24 mouse cellular contexts compared by ENCODE assay signal in genomic region chr11:16080811-16081351, GRCm38 (mm10).
DNase-seq lines count a peak whose midpoint lies in the region; ATAC-seq lines count a peak whose summit lies in the region.
"Had no signal": no experiment of that assay in that cellular context is flagged by ENCODE, and none has a peak within 500 bp of the region (broad histone marks: within the 10 kb centered on the region; RNA-seq: fewer than 3 reads in every experiment).

No protein-coding gene starts in this region.

- H3K4me1 ChIP-seq in forebrain, embryonic 11.5 days (replicated peaks; ENCODE audit: control insufficient read depth, insufficient read depth, low read length), result no peaks in the 10 kb centered on the region
- no peaks in the 10 kb centered on the region for H3K4me1 ChIP-seq in forebrain, embryonic 14.5 days (ENCODE audit: control insufficient read depth, insufficient read depth, low read length)
- no peaks in the 10 kb centered on the region for H3K4me1 ChIP-seq in midbrain, embryonic 11.5 days (ENCODE audit: control insufficient read depth, insufficient read depth, low read length)
- H3K4me1 ChIP-seq in midbrain, embryonic 15.5 days, result no peaks in the 10 kb centered on the region
- H3K4me1 ChIP-seq: forebrain, embryonic 10.5 days; heart, embryonic 10.5 days; heart, embryonic 13.5 days had no signal

- no peak overlapping the region for H3K9ac ChIP-seq in forebrain, embryonic 11.5 days (ENCODE audit: low read length)
- no peak overlapping the region for H3K9ac ChIP-seq in forebrain, embryonic 14.5 days (ENCODE audit: low read length)
- no peak overlapping the region for H3K9ac ChIP-seq in midbrain, embryonic 11.5 days (ENCODE audit: low read length)
- H3K9ac ChIP-seq in midbrain, embryonic 15.5 days, result no peak overlapping the region
- H3K9ac ChIP-seq: heart, embryonic 13.5 days; hindbrain, embryonic 14.5 days had no signal

- 0 out of 2 replicates have a peak, but pooled peaks have one; percentile 46 for ATAC-seq in forebrain, embryonic 11.5 days (replicated peaks; ENCODE audit: low FRiP score)
- no peak for ATAC-seq in forebrain, embryonic 14.5 days
- ATAC-seq in midbrain, embryonic 11.5 days (ENCODE audit: low FRiP score), result peak; percentile 76
- no peak for ATAC-seq in midbrain, embryonic 15.5 days (replicated peaks)
- ATAC-seq: forebrain, embryonic 16.5 days; hindbrain, postnatal 0 days; inflammation-experienced regulatory T-cells, adult 6 months; Patski had no signal

- WGBS in forebrain, embryonic 11.5 days, result 68% methylated on average over 1 of the region's 1 CpGs
- 71% methylated on average over 1 of the region's 1 CpGs for WGBS in forebrain, embryonic 14.5 days
- 50% methylated on average over 1 of the region's 1 CpGs for WGBS in midbrain, embryonic 11.5 days
- 29% methylated on average over 1 of the region's 1 CpGs for WGBS in midbrain, embryonic 15.5 days

- no peak for DNase-seq in forebrain, embryonic 11.5 days (ENCODE audit: low spot score)
- DNase-seq in forebrain, embryonic 14.5 days (ENCODE audit: low spot score), result no peak
- DNase-seq in midbrain, embryonic 11.5 days (ENCODE audit: low spot score, missing footprints), result no peak
- peak; percentile 90 for DNase-seq in Muller cell, postnatal 12 days (ENCODE audit: inconsistent ontology term)
- DNase-seq in telencephalon, adult 2 months (ENCODE audit: low read depth, low spot score), result peak; percentile 9
- no peak for DNase-seq in adrenal gland, postnatal 25 days
- DNase-seq: adrenal gland, postnatal 10 days; cerebellum, adult 18-20 months; cerebellum, adult 9-10 months; cerebellum, postnatal 14 days; gastrocnemius, postnatal 10 days; gastrocnemius, postnatal 36 days; heart, adult 2 months; heart, postnatal 14 days; heart, postnatal 4 days had no signal

- no peaks in the 10 kb centered on the region for H3K36me3 ChIP-seq in forebrain, embryonic 11.5 days (ENCODE audit: control insufficient read depth, insufficient read depth, low read length)
- no peaks in the 10 kb centered on the region for H3K36me3 ChIP-seq in forebrain, embryonic 14.5 days (ENCODE audit: control insufficient read depth, insufficient read depth, low read length)
- H3K36me3 ChIP-seq in midbrain, embryonic 11.5 days (ENCODE audit: control insufficient read depth, insufficient read depth, low read length), result no peaks in the 10 kb centered on the region
- no peaks in the 10 kb centered on the region for H3K36me3 ChIP-seq in midbrain, embryonic 15.5 days (replicated peaks)
- H3K36me3 ChIP-seq: forebrain, embryonic 10.5 days; heart, embryonic 10.5 days; heart, embryonic 13.5 days had no signal

- H3K4me3 ChIP-seq in forebrain, embryonic 11.5 days (ENCODE audit: low read depth, low read length), result no peak overlapping the region
- H3K4me3 ChIP-seq in forebrain, embryonic 14.5 days (ENCODE audit: low read depth, low read length), result no peak overlapping the region
- no peak overlapping the region for H3K4me3 ChIP-seq in midbrain, embryonic 11.5 days (ENCODE audit: low read depth, low read length)
- no peak overlapping the region for H3K4me3 ChIP-seq in midbrain, embryonic 15.5 days
- H3K4me3 ChIP-seq: forebrain, embryonic 10.5 days; heart, adult 2 months; heart, embryonic 10.5 days; heart, embryonic 13.5 days had no signal

- H3K27me3 ChIP-seq in forebrain, embryonic 11.5 days (ENCODE audit: control insufficient read depth, insufficient read depth, low read length), result no peaks in the 10 kb centered on the region
- H3K27me3 ChIP-seq in forebrain, embryonic 14.5 days (replicated peaks; ENCODE audit: control insufficient read depth, insufficient read depth, low read length), result no peaks in the 10 kb centered on the region
- no peaks in the 10 kb centered on the region for H3K27me3 ChIP-seq in midbrain, embryonic 11.5 days (ENCODE audit: control insufficient read depth, insufficient read depth, low read length)
- no peaks in the 10 kb centered on the region for H3K27me3 ChIP-seq in midbrain, embryonic 15.5 days (replicated peaks)
- H3K27me3 ChIP-seq: heart, embryonic 13.5 days; Patski had no signal

- H3K4me2 ChIP-seq in forebrain, embryonic 11.5 days (ENCODE audit: low read depth, low read length, severe bottlenecking), result no peak overlapping the region
- H3K4me2 ChIP-seq in forebrain, embryonic 14.5 days (ENCODE audit: low read length), result no peak overlapping the region
- no peak overlapping the region for H3K4me2 ChIP-seq in midbrain, embryonic 11.5 days
- H3K4me2 ChIP-seq in midbrain, embryonic 15.5 days, result no peak overlapping the region
- H3K4me2 ChIP-seq: heart, embryonic 13.5 days; hindbrain, embryonic 14.5 days had no signal

- H3K9me3 ChIP-seq in forebrain, embryonic 11.5 days (ENCODE audit: control insufficient read depth, low read length), result no peaks in the 10 kb centered on the region
- no peaks in the 10 kb centered on the region for H3K9me3 ChIP-seq in forebrain, embryonic 14.5 days (replicated peaks; ENCODE audit: control insufficient read depth, low read length)
- no peaks in the 10 kb centered on the region for H3K9me3 ChIP-seq in midbrain, embryonic 11.5 days (ENCODE audit: control insufficient read depth, low read length)
- H3K9me3 ChIP-seq in midbrain, embryonic 15.5 days, result no peaks in the 10 kb centered on the region
- H3K9me3 ChIP-seq: forebrain, embryonic 10.5 days; heart, embryonic 10.5 days; heart, embryonic 13.5 days had no signal

- H3K27ac ChIP-seq in forebrain, embryonic 11.5 days (ENCODE audit: low read depth, low read length), result no peak overlapping the region
- no peak overlapping the region for H3K27ac ChIP-seq in forebrain, embryonic 14.5 days (ENCODE audit: low read depth, low read length)
- no peak overlapping the region for H3K27ac ChIP-seq in midbrain, embryonic 11.5 days (ENCODE audit: low read depth, low read length)
- no peak overlapping the region for H3K27ac ChIP-seq in midbrain, embryonic 15.5 days
- H3K27ac ChIP-seq: forebrain, embryonic 10.5 days; heart, adult 2 months; heart, embryonic 10.5 days; heart, embryonic 13.5 days; hindbrain, embryonic 14.5 days; hindbrain, postnatal 0 days had no signal

Comparison
In these comparisons a context has a peak if more than half of its experiments do, and no peak if none do; other contexts are left out.
1. ATAC-seq: peak in forebrain, embryonic 11.5 days (single experiment) and midbrain, embryonic 11.5 days (single experiment); none in forebrain, embryonic 14.5 days (single experiment) and midbrain, embryonic 15.5 days (single experiment).
2. DNase-seq: peak in Muller cell, postnatal 12 days (single experiment) and telencephalon, adult 2 months (single experiment); none in forebrain, embryonic 11.5 days (single experiment), forebrain, embryonic 14.5 days (single experiment), midbrain, embryonic 11.5 days (single experiment) and adrenal gland, postnatal 25 days (single experiment).